In the genomic region with DNA sequence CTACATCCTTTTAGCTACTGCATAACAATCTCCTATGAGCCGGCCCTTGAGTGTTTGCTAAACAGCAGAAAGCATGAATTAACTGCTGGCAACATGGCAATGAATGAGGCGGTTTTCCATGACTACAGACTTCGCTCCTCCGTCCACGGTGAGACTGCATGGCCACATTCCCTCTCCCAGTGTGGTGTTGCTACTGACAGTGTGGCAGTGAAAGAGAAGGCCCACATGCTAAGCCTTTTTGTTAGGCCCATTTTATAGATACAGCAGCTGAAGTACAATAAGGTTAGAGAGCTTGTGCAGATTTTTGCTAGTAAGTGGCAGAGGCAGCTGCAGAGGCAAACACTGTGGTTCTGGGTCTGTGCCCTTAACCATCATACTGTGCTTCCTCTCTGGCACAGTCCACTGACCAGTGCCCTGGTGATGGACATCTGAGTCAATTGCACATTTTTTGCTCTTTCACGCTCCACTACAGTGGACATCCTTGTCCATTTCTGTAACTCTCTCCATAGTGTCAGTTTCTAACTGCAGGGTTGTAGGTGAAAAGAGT, we compare ENCODE assay signal across 16 mouse cellular contexts.
"Had no signal": no experiment of that assay in that cellular context is flagged by ENCODE, and none has a peak within 500 bp of the region (broad histone marks: within the 10 kb centered on the region; RNA-seq: fewer than 3 reads in every experiment).

No protein-coding gene starts in this region.

- H3K36me3 ChIP-seq: limb, embryonic 10.5 days; liver, embryonic 15.5 days; neural tube, embryonic 12.5 days had no signal

- DNase-seq: kidney, adult 8-10 months; kidney, postnatal 25 days; lung, adult 2 months; retina, postnatal 1 day; right cerebral cortex, postnatal 4 days; spleen, adult 18-20 months; thymus, adult 18-20 months; thymus, postnatal 14 days had no signal

- H3K4me2 ChIP-seq: liver, embryonic 11.5 days; liver, embryonic 15.5 days; midbrain, embryonic 11.5 days; neural tube, embryonic 12.5 days had no signal

- H3K4me3 ChIP-seq: limb, embryonic 10.5 days; liver, embryonic 15.5 days; megakaryocyte, embryonic 14.5 days; neural tube, embryonic 12.5 days had no signal

- H3K27me3 ChIP-seq: liver, embryonic 15.5 days; neural tube, embryonic 12.5 days had no signal

- ATAC-seq: lung, postnatal 0 days; midbrain, embryonic 16.5 days had no signal
